Mouse (Mus musculus) telencephalon, adult 2 months (tissue): ENCODE measurements around the gene D10Wsu102e.
"Not testable (repeated sequence)": the region's sequence is repeated elsewhere in the genome, so short reads cannot be mapped to it uniquely, and the experiment has no call there.

Source experiments
- DNase-seq: peaks from one replicate; pipeline ENCODE4 v3.0.0-alpha.2; 2011; ENCODE audit warnings: low read depth, low spot score

D10Wsu102e gene

GRCm38 (mm10) chr10:83385330-83385910 is 25.4 kb downstream of the D10Wsu102e start:
- no peak for DNase-seq

GRCm38 (mm10) chr10:83397336-83397735 is 37.3 kb downstream of the D10Wsu102e start:
- DNase-seq = no peak

DNA sequence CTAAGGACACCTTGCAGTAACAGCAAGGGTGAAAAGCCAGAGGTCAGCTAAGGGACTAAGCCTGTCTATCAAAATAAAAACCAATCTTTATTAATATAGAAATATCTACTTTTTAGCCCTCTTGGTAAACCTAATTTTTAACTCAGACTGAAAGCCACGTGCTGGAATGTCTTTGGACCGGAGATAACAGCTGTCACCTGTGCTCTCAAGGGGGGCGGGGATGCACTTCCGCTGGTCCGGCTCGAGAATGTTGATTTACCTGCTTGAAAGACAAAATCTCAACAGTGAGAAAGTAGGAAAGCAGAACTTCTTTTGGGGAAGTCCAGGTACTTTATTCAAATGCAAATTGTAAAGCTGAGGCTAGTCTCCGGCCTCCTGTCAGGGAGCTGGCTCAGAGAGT is 40.9 kb downstream of the D10Wsu102e start:
- DNase-seq = not testable (repeated sequence)

GRCm38 (mm10) chr10:83405031-83405430 is 45.0 kb downstream of the D10Wsu102e start:
- DNase-seq = no peak

- no peak for DNase-seq
Observed at GRCm38 (mm10) chr10:83405711-83406110, 45.7 kb downstream of the D10Wsu102e start.

- DNase-seq = no peak
Observed at GRCm38 (mm10) chr10:83407141-83407540, 47.1 kb downstream of the D10Wsu102e start.

DNA sequence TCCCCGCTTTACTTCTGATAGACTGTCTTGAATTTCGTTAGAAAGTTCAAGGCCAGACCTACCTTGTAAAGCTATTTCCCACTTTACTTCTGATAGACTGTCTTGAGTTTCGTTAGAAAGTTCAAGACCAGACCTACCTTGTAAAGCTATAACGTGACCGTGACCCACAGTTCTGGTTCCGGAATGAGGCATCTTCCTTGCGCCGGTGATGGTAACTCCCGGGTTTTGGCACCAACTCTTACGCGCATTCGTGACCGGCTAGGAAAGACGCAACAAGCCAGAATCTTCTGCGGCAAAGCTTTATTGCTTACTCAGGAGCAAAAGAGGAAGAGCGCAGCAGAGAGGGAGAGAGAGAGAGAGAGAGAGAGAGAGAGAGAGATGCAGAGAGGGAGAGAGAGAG is 58.4 kb downstream of the D10Wsu102e start:
- not testable (repeated sequence) for DNase-seq

DNA sequence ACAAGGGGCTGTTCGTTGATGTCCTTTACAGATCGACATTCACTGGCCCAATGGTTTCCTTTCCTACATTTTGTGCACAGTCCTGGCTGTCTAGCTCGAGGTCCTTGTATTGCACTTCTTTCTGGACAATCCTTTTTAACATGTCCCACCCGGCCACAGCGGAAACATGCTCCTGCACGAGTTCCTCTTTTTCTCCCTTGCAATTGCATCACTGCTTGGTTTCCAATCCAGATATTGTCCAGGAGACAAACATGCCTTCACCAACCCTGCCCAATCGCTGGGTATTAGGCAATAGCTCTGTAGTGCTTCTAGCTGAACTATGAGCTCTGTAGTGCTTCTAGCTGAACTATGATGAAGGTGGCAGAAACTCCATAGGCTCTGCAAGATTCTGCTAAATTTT is 88.6 kb downstream of the D10Wsu102e start:
- no peak for DNase-seq

DNA sequence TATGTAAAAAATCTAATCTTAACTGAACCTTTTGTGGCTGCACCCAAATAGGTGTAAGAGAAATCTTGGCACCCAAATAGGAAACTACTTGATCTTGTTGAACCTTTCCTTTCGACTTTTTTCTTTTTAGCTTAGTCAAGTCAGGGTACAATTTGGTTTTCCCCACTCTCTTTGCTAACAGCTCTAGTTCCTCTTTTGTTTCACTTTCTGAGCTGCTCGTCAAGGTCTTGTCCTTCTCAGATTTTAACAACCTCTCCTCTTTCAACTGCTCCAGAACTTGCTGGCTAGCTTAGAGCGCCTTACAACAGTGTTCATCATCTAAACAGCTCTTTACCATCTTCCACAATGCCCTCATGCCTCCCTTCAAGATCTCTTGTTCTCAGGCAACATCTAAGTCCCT is 97.5 kb downstream of the D10Wsu102e start:
- no peak for DNase-seq

DNA sequence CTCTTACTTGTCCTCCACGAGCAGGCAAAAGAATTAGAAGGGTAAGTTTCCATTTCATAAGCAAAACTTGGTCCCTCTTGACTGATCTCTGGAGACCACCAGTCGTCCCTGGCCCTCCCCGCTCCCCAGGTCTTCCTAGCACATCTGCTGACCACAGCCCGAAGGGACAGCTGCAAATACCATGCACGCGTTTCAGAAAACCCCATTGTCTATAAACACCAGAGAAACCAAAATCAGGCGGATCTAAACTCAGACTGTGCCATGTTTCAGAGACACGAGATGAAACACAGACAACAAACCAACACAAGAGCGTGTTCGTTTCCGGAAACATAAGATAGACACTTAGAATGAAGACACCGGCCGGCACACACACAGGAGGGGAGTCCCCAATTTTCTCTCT is 115.2 kb downstream of the D10Wsu102e start:
- no peak for DNase-seq

DNA sequence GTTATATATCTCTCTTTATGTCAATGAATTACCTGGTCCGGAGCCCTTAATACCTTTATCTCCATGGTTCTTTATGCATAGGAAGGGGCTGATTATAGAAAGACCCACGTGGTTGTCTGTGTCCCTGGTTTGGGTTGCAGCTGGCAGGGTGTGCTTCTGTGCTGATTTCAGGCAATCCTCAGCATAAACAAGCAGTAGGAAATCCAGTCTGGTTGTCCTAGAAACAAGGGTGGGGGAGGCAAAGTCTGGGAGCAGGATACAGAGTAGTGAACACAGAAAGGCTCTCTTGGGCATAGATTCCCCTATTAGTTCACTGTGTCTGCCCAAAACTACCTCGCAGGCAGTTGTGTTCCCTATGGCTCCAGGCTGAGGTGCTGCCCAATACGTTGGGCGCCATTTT is 117.3 kb downstream of the D10Wsu102e start:
- DNase-seq = peak; percentile 10

- DNase-seq = no peak
Observed at GRCm38 (mm10) chr10:83490506-83490905, 130.5 kb downstream of the D10Wsu102e start.

- DNase-seq = no peak
Observed at GRCm38 (mm10) chr10:83497321-83497720, 137.3 kb downstream of the D10Wsu102e start.

GRCm38 (mm10) chr10:83508962-83509660 is 149.1 kb downstream of the D10Wsu102e start:
- DNase-seq = peak; percentile 3

DNA sequence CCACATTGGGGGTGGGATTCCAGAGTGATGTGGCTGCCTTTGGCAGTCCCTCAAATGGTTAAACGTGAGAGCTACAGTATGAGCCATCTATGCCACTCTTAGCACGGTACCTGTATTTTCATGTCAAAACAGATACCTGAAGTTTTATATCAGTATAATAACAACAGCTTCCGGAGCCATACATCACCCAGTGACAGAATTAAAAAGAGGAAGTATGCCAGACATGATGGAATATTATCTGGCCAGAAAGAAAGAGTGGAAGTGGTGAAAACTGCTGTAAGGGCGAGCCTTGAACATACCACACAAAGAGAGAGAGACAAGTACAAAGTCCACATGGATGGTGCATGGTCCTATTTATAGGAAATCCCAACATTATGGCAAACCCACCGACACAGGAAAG is 151.3 kb downstream of the D10Wsu102e start:
- DNase-seq = no peak

DNA sequence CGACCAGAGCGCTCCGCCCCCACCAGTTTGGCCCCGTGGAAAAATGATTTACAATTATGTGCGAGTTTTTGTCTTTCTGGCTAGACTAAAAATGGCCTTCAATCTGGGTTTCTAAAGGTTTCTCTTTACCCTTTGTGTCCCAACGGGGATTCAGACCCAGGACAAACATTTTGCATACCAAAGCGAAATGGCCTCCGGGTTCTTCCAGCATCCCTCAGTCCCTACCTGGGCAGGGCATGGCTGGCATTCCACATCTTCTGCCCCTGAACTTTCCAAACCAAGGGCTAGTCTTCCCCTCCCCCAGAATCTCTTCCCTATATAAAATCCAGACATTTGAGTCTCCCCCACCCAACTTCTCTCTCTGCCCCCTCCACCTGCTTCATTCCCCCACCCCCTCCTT is 153.7 kb downstream of the D10Wsu102e start:
- no peak for DNase-seq

DNA sequence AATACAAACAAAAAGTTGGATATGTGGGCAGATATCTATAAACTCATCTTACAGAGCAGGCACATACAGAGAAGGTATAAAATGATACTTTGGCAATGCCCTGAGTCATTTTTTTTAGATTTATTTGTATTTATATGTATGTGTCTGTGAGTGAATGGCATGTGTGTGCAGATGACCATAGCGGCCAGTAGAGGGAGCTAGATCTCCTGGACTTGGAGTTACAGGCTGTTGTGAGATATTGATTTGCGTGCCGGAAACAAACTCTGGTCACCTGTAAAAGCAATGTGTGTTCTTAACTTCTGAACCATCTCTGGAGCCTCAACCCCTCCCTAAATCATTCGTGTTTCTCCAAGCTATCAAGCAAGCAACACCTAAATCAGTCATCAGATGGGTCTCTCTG is 161.0 kb downstream of the D10Wsu102e start:
- DNase-seq = no peak

DNA sequence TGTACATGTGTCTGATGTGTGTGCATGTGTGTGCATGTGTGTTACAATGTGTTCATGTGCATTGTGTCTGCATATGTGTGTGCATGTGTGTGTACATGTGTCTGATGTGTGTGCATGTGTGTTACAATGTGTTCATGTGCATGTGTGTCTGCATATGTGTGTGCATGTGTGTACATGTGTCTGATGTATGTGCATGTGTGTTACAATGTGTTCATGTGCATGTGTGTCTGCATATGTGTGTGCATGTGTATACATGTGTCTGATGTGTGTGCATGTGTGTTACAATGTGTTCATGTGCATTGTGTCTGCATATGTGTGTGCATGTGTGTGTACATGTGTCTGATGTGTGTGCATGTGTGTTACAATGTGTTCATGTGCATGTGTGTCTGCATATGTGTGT is 164.2 kb downstream of the D10Wsu102e start:
- DNase-seq = not testable (repeated sequence)

DNA sequence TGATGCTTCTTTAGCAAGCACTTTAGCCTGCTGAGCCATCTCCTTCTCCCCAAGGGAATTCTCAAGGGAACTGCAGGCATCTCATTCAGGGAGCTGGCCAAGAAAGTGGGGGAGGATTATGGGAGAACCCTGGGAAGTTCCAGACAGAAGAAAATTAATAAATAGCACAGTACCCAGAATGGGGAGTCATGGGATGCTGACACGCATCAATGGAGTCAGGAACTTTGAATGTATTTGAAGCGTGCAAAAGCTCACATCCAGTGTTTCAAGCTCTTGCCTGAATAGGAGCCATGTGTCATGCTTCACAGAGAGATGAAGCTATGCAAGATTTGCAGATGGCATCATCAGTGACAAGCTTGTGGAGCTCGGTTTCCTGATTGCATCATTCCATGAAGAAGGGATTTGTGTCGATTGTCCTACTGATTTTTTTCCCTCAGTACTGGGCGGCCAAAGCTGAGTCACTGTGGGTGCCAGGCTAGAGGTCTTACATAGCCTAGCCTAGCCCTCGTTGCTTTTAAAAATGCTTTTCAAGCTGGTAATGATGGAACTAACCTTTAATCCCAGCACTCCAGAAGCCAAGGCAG is 170.5 kb downstream of the D10Wsu102e start:
- DNase-seq = no peak

GRCm38 (mm10) chr10:83533258-83533909 is 173.4 kb downstream of the D10Wsu102e start:
- peak; percentile 47 for DNase-seq

DNA sequence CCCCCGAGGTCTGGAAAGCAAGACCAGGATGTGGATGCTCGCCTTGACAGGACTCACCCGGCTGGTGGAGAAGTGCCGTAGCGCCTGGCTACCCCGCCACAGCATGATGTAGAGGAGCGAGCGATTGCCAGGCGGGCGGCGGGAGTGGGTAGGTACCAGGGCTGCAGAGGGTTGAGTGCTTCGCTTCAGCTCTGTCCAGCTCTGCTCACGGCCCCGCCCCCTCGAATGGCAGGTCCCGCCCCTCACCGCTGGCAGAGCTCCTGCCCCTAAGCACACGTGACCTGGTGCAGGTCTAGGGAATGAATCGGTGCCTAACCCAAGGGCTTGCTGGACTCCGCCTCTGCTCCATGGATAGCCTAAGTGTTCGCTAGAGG is 173.9 kb downstream of the D10Wsu102e start, which contains the start of gene Aldh1l2:
Aldh1l2 (minus strand) TSS at position 231 of the 374 bp plus-strand sequence.
- DNase-seq = peak; percentile 12

GRCm38 (mm10) chr10:83536436-83536835 is 176.4 kb downstream of the D10Wsu102e start:
- DNase-seq = no peak
